Mouse (Mus musculus): Measurements from ENCODE around the gene Tmem106c.

The Tmem106c gene

GRCm38 (mm10) chr15:97963989-97964835, at the start of gene Tmem106c:
TSS of gene Tmem106c (plus strand) at chr15:97964200.
- DNase-seq (ENCODE audit: low spot score): peak; percentile 93

DNA sequence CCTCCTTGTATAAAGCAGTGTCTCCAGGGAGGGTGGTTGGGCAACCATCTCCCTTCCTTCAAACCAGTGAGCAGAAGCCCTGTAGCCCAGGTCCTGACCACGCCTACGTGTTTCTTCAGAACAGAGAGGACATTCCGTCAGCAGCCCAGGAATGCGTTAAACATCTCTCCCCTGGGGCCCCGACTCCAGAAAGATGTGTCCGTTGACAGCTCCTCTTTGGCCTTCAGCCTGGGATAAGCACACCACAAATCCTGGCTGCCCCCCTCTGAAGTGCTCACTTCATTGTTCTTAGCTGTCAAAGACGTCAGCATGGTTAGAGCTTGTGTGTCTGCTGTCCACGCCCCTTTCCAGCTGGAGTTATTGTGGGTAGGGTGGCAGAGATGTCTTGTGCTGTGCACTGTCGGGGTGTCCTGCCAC, 49.7 kb upstream of the Tmem106c start:
- DNase-seq (ENCODE audit: low spot score): no peak

DNA sequence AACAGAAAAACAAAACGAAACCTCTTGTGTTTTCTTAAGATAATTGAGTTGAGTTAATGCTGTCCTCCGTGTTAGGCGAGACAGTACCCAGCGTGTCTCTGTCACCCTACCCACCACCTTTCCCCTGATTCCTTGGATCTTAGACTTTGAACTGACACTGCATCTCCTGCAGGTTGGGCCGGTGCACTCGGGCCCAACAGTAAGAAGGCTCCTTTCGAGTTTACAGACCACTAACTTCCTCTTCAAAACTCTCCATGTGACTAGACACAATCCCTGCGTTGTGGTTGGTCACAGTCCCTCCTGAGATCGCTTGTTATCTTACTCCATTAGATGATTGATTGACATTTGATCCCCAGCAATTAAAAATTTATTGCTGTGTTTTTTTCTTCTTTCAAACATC, 46.0 kb upstream of the Tmem106c start:
- no peak for DNase-seq (ENCODE audit: low spot score)

GRCm38 (mm10) chr15:97919217-97919616, 44.8 kb upstream of the Tmem106c start:
- DNase-seq (ENCODE audit: low spot score): no peak

DNA sequence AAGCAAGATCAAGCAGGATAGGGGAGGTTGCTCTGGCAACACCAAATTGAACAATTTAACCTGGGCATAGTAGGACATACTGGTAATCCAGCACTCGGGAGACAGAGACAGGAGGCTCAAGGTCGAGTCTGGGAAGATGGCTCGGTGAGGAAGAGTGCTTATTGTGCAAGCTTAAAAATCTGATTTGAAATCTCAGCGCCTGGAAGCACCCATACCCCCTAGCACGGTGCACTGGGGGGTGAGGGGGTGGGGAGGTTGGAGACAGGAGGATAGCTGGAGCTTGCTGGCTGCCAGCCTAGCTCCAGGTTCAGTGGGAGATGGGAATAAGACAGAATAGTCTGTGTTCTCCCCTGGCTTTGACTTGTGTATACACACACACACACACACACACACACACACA, 43.7 kb upstream of the Tmem106c start:
- no peak for DNase-seq (ENCODE audit: low spot score)

DNA sequence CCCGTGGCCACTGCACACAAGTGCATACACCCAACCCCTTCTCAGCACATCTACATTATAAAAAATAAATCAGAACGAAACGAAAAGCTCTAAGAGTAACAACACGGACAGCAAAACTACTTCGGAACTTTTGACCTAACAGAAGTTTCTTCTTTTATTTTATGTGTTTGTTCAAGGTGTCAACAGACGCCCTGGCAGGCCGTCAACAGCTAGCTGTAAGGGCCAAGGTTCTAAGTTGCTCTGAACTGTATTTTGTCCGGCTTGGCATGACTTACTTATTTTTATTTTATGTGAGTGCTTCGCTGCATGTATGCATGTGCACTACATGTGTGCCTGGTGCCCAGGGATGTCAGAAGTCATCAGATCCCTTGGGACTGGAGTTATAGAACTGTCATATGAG, 42.2 kb upstream of the Tmem106c start:
- no peak for DNase-seq (ENCODE audit: low spot score)

GRCm38 (mm10) chr15:97922421-97922820, 41.6 kb upstream of the Tmem106c start:
- no peak for DNase-seq (ENCODE audit: low spot score)

GRCm38 (mm10) chr15:97927018-97927417, 37.0 kb upstream of the Tmem106c start:
- no peak for DNase-seq (ENCODE audit: low spot score)

GRCm38 (mm10) chr15:97927821-97928220, 36.2 kb upstream of the Tmem106c start:
- DNase-seq (ENCODE audit: low spot score): no peak

GRCm38 (mm10) chr15:97929259-97929824, 34.7 kb upstream of the Tmem106c start:
- no peak for DNase-seq (ENCODE audit: low spot score)

- no peak for DNase-seq (ENCODE audit: low spot score)
Observed at GRCm38 (mm10) chr15:97932441-97932840, 31.6 kb upstream of the Tmem106c start.

- DNase-seq (ENCODE audit: low spot score): no peak
Observed at GRCm38 (mm10) chr15:97938580-97938979, 25.4 kb upstream of the Tmem106c start.

DNA sequence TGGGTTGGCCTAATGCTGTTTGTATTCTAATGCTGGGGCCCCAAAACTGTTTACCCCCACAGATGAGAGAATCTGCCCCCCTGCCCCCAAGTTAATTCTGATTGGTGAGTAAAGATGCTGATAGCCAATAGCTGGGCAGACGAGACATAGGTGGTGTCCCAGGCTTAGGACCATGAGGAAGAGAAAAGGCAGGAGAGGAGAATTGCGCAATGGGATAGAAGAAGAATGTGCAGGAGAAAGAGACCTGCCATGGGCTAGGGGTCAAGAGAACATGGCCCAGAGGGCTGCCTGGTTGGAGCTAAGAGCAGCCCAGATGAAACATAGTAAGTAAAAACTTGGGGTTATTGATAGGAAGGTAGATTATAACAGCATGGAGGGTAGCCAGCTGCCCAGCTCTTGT, 23.9 kb upstream of the Tmem106c start:
- no peak for DNase-seq (ENCODE audit: low spot score)

GRCm38 (mm10) chr15:97941306-97941705, 22.7 kb upstream of the Tmem106c start:
- no peak for DNase-seq (ENCODE audit: low spot score)

DNA sequence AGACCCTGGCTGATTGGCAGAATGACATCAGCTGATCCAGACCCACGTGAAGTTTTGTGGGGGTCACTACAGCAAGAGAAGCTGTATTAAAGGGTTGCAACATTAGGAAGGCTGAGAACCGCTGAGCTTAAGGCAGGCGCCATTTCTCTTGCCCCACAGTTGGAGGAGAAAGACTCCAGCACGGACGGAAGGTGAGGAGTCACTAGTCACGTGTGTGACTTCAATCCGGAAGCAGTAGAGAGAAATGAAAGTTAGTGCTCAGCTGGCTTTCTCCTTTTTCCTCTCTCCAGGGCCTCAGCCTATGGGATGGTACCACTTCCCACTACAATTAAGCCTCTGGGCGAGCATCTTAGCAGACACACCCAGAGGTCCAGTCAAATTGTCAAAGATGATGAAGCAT, 21.5 kb upstream of the Tmem106c start:
- no peak for DNase-seq (ENCODE audit: low spot score)

GRCm38 (mm10) chr15:97943356-97943755, 20.6 kb upstream of the Tmem106c start:
- DNase-seq (ENCODE audit: low spot score): no peak

DNA sequence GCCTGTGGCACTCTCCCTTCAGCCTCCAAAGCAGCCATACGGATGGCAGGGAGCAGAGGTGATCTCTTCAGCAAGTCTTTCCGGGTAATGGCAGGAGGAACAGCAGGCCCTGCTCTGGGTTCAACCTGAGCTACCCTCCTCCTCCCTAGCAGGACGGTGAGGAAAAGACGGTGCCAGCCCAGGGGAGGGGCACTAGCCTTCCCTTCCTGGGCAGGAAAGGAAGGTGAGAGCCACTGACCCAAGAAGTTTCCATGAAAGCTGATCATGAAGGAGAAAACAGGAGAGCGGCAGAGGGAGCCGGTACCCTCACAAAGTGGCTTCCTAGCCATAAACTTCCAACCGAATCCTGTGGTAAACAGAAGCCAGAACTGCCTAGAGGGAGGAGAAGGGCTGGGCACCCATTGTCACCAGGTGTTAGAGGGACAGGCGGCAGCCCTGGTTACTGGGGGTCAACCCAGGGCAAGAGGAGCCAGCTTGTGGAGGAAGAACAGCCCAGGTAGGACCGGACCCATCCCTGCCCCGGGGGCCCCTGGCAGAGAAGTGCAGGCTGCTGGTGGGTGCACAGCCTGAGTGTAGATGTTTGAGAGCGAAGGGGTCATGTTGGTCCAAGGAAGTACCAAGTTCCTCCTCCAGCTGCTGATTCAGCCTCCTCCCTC, 19.0 kb upstream of the Tmem106c start:
- no peak for DNase-seq (ENCODE audit: low spot score)

DNA sequence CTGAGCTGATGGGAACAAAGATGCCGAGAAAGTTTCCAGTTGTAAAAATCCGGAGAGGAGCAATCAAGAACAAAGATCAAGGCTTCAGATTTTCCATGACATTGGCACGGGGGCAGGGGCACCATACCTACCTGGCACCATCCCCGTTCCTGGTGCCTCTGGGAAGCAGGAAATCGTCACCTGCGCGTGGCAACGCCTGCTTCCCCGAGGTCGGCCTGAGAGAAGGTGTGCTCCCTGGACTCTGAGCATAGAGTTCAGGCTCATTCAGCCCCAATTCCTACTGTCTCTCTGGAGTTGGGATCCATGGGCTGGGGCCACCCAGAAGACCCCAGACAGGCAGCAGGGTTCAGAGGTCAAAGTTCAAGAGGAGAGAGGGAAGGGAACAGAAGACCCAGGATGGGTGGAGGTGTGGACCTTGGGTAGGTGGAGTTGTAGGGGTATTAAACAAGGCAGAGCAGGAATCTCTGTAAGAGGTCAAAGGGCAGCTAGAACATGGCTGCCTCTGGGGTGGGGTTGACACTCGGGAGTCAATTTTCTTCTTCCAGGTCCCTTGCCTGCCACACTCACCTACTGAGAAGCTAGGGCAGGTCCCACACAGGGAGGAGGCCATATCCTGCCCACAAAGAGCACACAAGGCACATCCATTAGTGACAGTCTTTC, 18.2 kb upstream of the Tmem106c start:
- no peak for DNase-seq (ENCODE audit: low spot score)

- no peak for DNase-seq (ENCODE audit: low spot score)
Observed at GRCm38 (mm10) chr15:97948720-97949119, 15.3 kb upstream of the Tmem106c start.

DNA sequence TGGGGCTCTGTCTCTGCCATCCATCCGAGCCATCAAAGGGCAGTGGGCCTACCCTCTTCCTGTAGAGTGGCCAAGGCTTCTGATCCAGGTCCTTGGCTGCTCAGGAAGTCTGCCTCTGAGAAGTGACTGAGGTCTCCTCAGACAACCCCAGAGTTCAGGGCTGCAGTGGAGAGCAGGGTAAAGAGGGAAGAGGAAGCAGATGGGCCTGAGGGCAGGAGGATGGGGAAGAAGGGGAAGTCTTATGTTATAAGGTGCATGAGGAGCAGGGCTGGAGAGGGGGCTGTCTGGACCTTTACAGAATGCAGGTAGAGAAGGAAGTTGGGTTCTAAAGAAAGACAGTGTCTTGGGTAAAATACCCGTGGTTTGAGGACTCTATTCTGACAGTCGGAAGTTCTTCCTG, 14.3 kb upstream of the Tmem106c start:
- no peak for DNase-seq (ENCODE audit: low spot score)

DNA sequence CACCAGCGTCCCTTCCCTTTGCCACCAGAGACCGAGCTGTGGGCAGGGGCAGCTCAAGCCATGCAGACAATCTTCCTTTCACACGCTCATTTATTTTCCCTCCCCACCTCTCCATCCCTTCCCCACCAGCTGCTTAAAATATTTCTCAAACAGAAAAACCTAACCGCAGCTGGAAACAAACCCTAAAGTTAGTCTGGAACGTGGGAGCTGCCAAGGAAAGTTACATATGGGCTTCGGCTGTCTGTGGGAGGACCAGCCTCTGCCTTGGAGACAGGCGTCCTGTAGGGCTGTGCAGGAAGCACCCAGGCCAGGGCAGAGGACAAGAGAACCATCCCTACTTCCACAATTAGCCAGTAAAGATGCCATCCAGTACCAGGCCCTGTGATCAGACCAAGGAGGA, 13.8 kb upstream of the Tmem106c start:
- no peak for DNase-seq (ENCODE audit: low spot score)

- DNase-seq (ENCODE audit: low spot score): peak; percentile 58
Observed at GRCm38 (mm10) chr15:97952137-97952888, 11.7 kb upstream of the Tmem106c start.
